Mouse (Mus musculus) left cerebral cortex, adult 2 months (tissue): ENCODE measurements around the gene Glce. TPM values are rescaled to one million over a fixed set of nuclear protein-coding genes. Genes with fewer than 3 reads are reported as not detected.

Experiments used
- DNase-seq, 2 experiments: peaks; one replicate each; pipeline ENCODE4 v3.0.0; 2021 to 2022; ENCODE audit warnings: low spot score in 2 of 2, mixed read lengths in 1 of 2; ENCODE audit errors: extremely low spot score in 1 of 2
- H3K27ac ChIP-seq: fragments of 200-600 bp; 2 replicates; pipeline ENCODE4 v1.8.1; 2022
- H3K4me3 ChIP-seq: fragments of 200-600 bp; 2 replicates; pipeline ENCODE4 v1.8.1; 2022
- CTCF ChIP-seq: fragments of 200-600 bp; IDR thresholded peaks from 2 replicates; pipeline ENCODE4 v1.8.1; 2022; ENCODE audit warnings: antibody characterized with exemption, mild to moderate bottlenecking, moderate library complexity
- intact Hi-C: fragments of 180-260 bp; cut with DNase I; formaldehyde crosslinking; loops from one replicate; pipeline ENCODE4 v1.15.1; 2025
- total RNA-seq, 2 experiments: library from RNA; stranded (reverse); gene quantifications; 2 replicates each; pipeline ENCODE4 v1.2.3; 2021

The Glce gene
- total RNA-seq, 2 experiments from 2014 or later = 31.5 to 33.9 TPM

DNA sequence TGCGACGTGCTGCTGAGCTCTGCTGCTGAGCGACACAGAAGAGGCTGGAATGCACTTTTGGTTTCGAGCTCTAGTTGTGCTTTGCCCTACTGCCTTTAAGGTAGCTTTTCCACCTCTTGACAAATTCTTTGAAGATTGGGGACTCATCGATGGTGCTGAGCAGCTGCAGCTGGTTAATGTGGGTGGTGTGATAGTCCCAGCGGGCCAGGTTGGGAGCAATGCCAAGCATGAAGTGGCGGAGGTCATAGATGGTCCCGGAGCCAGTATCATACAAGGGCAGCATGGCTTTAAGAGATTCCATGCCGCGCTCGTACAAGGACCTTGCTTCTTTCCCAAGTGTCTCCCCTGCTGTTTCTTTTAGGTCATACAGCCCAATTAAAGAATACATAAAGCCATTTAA lies 62.5 kb downstream of the Glce start:
- TF ChIP-seq CTCF = no peak
- Histone ChIP-seq H3K4me3 (no peak overlapping the region), H3K27ac (no peak overlapping the region)
- no peak for DNase-seq
- intact Hi-C loops = no loop called here

DNA sequence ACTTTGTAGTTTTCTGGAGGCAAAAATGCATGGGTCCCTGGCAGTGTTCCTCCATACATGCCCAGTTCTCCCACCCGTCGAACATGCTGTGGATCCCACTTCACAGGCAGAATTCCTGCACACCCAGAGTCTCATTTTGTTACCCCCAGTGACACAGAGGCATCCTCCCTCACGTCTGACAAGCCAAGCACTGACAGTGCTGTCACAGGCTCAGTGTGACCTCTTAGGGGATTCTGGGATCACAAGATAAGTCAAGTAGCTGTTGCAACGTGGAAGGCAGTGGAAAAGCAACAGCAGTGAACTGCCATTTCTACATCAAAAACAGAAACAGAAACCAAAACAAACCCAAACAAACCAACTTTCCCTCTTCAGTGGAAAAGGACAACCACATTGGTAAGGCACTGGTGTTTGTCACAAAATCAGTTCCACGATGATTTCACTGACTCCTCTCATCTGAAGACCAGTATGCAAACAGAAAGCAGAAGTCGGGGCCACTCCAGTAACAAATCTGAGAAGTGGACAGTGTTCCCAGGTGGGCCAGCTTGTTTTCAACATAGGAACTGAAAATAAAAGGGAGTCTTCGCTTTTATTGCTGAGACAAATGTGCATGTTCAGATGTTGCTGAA lies 64.5 kb downstream of the Glce start:
- Histone ChIP-seq H3K27ac (no peak overlapping the region), H3K4me3 (no peak overlapping the region)
- no peak for TF ChIP-seq CTCF
- DNase-seq = no peak
- intact Hi-C loops = no loop called here

DNA sequence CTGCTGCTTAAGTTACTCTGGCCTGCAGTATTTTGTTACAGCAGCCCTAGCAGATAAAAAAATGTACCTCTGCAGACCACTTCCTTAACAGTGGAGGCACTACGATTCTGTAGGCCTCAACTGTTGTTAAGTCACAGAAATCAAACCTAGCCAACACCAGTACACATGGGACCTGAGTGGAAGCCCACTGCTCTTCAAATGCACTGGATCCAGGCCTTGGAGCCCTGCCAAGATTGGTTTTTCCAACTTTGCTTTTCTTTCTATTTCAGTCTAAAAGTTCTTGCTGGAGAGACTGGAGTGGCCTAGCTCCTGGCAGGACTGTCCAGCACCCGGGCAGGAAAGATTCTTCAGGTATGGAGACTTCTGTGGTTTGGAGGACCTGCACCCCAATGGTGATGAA lies 66.2 kb downstream of the Glce start:
- intact Hi-C loops = no loop called here
- Histone ChIP-seq H3K4me3 (no peak overlapping the region), H3K27ac (no peak overlapping the region)
- no peak for TF ChIP-seq CTCF
- no peak for DNase-seq

DNA sequence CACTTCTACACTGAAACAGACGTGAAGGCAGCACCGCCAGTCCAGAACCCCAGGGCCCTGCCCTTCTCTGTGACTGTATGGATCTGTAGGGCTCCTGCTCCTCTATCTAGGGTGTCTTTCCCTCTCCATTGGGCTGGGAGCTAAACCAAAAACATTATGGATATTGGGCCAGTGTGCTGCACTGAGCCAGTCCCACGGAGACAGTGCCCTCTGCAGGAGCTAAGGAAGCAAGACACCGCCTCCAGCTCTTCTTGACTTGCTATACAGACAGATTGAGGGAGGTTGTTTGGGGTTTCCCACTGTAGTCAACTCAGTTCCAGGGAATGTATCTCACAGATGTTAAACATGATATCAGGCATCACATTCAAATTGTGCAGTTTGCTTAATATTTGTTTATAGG lies 71.7 kb downstream of the Glce start:
- intact Hi-C loops = no loop called here
- Histone ChIP-seq H3K4me3 (no peak overlapping the region), H3K27ac (no peak overlapping the region)
- peak; percentile 72 for TF ChIP-seq CTCF
- no peak for DNase-seq

DNA sequence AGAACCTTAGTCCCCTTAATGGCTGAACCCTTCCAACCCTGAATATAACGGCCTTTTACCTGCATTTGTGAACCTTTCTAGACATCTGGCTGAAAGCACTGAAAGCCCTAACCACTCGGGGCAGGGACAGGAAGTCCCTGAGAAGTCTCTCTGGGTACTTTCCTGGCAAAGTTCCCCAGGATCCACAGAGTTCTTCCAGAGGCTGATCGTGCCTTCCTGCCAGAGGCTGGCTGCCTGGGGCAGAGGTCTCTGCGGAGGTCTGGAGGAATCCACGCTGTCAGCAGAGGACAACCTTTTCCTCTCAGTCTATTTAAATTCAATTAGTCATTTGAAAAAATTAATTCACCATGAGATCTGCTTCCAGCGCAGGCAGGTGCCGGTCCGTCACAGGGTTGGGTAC lies 73.3 kb downstream of the Glce start:
- intact Hi-C loops = loop anchor here (10.0 kb wide), 1 partner anchor 506 kb away; no protein-coding TSS in a partner anchor
- no peak for DNase-seq
- Histone ChIP-seq H3K4me3 (no peak overlapping the region), H3K27ac (no peak overlapping the region)
- no peak for TF ChIP-seq CTCF

DNA sequence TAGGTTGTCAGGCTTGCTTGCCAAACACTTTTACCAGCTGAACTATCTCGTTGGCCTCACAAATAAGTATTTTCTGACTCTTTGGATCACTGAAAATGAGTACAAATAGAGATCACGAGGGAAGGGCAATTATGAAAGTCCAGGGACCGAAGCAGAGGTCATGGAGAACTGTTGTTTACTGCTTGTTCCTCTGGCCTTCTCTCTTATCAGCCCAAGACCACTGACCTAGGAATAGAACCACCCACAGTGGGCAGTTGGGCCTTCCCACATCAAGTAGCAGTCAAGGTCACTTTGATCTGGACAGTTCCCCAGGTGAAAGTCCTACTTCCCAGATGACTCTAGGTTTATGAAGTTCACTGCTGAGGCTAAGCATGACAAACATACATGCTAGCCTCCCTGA lies 80.3 kb downstream of the Glce start:
- TF ChIP-seq CTCF = no peak
- Histone ChIP-seq H3K27ac (no peak overlapping the region), H3K4me3 (no peak overlapping the region)
- intact Hi-C loops = loop anchor here (5.0 to 10.0 kb wide), 3 partner anchors 75 to 513 kb away; partner anchors contain the start of gene Glce
- no peak for DNase-seq

DNA sequence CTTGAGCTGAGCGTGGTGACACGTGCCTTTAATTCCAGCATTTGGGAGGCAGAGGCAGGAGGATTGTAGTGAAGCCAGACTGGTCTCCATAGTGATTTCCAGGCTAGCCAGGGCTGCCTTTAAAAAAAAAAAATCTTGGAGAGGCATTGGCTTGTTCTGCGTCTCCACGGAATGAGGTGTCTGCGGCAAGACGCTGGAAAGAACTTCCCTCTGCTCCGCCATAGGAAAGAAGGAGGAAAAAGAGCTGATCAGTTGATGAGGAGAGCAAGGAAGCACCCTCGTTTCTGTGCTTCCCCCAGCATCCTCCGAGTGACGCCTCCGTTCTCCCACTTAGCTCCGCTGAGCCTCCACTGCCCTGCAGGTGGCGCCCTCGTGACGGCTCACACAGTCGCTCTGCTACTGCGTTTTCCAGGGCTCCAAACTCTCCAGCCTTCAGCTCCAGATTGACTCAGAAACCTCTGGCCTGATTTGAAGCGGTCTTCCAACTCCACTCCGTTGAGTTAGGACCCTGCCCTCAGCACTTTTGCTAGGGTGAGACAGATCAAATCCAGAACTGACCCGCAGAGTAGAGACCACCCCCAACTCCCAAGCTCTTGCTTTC lies 82.3 kb downstream of the Glce start:
- H3K27ac ChIP-seq = no peak overlapping the region
- intact Hi-C loops = loop anchor here (1.0 to 10.0 kb wide), 4 partner anchors 73 to 515 kb away; partner anchors contain the start of gene Glce
- H3K4me3 ChIP-seq = 0 out of 2 replicates have a peak overlapping the region, but pooled peaks have one; percentile 9

DNA sequence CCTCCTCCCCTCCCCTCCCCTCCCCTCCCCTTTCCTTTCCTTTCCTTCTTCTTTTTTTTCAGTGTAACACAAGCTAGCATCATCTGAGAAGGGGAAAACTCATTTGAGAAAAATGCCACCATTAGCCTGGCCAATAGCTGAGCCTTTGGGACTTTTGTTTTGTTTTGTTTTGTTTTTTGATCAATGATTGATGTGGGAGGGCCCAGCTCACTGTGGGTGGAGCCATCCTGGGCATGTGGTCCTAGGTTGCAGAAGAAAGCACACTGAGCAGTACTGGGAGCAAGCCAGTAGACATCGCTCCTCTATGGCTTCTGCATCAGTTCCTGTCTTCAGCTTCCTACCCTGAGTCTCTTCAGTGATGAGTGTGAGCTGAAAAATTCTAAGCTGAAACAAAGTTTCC lies 86.6 kb downstream of the Glce start:
- DNase-seq = no peak
- intact Hi-C loops = loop anchor here (5.0 kb wide), 1 partner anchor 96 kb away; no protein-coding TSS in a partner anchor
- Histone ChIP-seq H3K27ac (no peak overlapping the region), H3K4me3 (no peak overlapping the region)
- no peak for TF ChIP-seq CTCF

More for the DNA sequence above, 82.3 kb downstream of the Glce start:
- peak; percentile 88 for TF ChIP-seq CTCF
- DNase-seq = peak; percentile 88 to 91

DNA sequence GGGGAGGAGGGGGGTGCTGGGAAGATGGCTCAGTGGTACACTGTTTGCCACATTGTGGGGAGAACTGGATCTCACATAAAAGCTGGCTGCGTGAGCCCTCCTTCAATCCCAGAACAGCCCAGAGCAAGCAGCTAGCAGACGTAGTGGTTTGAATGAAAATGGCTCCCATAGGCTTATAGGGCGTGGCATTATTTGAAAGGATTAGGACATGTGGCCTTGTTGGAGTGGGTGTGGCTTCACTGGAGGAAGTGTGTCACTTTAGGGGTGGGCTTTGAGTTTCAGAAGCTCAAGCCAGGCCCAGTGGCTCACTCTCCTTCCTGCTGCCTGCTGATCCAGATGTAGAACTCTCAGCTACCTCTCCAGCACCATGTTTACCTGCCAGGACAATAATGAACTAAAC lies 90.2 kb downstream of the Glce start:
- Histone ChIP-seq H3K4me3 (no peak overlapping the region), H3K27ac (no peak overlapping the region)
- TF ChIP-seq CTCF = no peak
- no peak for DNase-seq
- intact Hi-C loops = no loop called here

DNA sequence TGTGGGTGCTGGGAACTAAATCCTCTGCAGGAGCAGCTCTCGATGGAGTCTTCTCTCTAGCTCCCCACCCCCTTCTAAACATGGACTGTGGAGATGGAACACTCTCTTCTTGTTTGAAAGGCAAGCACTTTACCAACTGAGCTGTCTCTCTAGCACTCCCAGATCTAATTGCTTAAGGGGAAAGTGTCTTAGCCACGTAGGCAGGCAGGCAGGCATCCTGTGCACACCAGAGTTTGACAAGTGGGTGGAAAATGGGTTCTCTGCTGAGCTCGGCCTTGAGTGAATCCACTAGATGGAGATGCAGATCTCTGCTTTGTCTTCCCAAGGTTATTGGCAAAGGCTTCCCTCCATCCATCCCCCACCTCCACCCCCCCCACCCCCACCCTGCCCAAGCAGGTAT lies 94.4 kb downstream of the Glce start:
- TF ChIP-seq CTCF = peak; percentile 3; the same call in 1 of the 2 replicates
- intact Hi-C loops = no loop called here
- no peak overlapping the region for H3K4me3 ChIP-seq
- no peak for DNase-seq
- no peak overlapping the region for H3K27ac ChIP-seq

DNA sequence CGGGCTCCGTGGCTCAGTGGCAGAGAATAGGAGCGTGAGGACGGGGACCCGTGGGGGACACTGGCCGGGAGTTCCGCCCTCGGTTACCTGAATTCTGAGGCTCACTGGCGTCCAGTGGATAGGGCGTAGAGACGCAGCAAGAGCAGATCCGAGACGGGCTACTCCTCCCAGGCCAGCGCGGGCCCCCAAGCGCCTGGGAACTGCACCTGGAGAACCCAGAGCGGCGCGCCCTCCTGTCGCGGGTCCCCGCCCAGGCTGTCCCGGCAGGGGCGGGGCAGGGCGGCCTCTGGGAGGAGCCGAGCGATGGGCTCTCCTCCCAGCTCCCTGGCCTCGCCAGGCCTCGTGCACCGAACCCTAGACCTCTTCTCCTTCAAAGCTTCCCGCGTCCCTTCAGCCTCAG lies 95.9 kb downstream of the Glce start, which contains the start of gene Paqr5:
Gene Paqr5 (minus strand): TSS at position 257 of the 400 bp plus-strand sequence.
- no peak for DNase-seq
- intact Hi-C loops = no loop called here
- Histone ChIP-seq H3K4me3 (peak within 1 kb of the TSS; percentile 34), H3K27ac (peak within 1 kb of the TSS; percentile 58)
- TF ChIP-seq CTCF = no peak

DNA sequence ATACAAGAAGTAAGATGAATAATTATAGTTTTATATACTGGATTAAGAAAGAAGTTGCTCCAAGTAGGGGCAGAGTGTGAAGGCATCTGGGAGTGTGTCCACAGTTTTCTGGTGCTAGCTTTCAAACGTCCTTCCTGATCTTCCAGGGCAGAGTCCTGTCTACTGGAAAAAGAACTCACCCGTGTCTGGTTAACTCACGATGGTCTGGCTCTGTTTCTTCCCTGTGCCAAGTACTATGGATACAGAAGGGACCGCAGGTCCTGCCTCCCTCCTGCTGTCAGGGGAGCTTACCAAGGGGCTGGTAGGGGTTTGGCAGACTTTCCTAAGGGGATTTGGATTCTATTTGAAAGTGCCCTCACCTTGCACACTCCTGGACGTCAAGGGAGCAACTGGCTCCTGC lies 97.4 kb downstream of the Glce start:
- TF ChIP-seq CTCF = no peak
- Histone ChIP-seq H3K4me3 (no peak overlapping the region), H3K27ac (no peak overlapping the region)
- intact Hi-C loops = no loop called here
- DNase-seq = no peak

DNA sequence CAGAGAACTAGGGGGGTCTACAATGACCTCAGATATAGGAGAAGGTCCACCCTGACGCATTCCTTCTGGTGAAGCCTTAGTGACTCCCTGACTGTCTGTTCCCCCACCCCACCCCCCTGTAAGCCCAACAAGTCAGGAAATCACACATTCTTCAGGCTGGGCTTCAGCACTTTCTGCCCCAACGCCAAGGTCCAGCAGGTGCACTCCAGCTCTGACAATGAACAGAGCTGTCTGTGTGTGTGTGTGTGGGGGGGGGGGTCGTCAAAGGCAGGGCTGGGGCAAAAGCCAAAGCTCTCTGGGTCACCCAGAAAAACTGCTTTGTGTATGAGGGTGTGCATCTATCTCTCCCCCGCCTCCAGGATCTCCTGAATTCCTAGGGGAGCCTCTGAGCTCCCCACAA lies 98.6 kb downstream of the Glce start:
- DNase-seq = no peak
- intact Hi-C loops = no loop called here
- Histone ChIP-seq H3K4me3 (no peak overlapping the region), H3K27ac (no peak overlapping the region)
- no peak for TF ChIP-seq CTCF
